Mouse (Mus musculus): ENCODE results near the gene Kdf1.

DNA sequence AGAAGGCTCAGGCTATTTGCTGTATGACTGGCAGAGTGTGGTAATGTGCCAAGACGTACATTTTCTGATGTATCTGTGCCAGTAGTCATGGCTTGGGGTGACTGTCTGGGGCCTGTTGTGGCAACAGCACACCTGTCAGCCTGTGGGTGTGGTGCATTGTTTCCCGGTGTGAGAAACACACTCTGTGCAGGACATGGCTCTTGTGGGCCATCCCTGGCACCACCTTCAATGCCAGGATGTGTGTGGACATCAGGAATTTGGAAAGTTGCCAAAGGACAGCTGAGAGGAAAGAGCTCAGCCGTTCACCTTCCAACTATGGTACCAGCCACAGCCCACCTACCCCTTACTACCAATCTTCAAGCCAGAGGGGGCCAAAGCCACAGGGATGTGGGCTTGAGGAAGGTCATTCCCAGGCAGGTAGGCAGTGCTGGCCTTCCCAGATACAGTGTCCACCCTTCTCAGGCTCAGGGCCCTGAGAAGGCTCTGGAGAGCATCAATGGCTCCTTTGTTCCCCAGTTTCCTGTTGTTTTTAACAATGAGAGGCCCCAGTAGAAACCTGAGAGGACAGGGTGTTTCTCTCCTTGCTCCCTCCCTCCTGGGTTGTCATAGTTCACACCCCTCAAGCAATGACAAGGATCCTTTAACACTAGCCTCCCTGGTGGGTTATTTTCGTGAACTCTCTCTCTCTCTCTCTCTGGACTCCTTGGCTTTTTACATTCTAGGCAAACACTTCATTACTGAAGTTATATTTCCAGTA, 29.1 kb upstream of the Kdf1 start:
- TF ChIP-seq POLR2A (IDR thresholded peaks at IDR 0.05; ENCODE audit: borderline replicate concordance, extremely low read depth, low read depth, low read length): no peak
- TF ChIP-seq CTCF (IDR thresholded peaks at IDR 0.05; ENCODE audit: insufficient read depth, low read length): no peak

Measured in lung, adult 2 months (tissue).